Mouse (Mus musculus) brain, embryonic 14.5 days (tissue): Measurements from ENCODE around the gene Wdr20. TPM values are rescaled to one million over a fixed set of nuclear protein-coding genes. Genes with fewer than 3 reads are reported as not detected.
"Not testable (repeated sequence)": the region's sequence is repeated elsewhere in the genome, so short reads cannot be mapped to it uniquely, and the experiment has no call there.

Source experiments
- DNase-seq: peaks from one replicate; pipeline ENCODE4 v3.0.0-alpha.2; 2011; ENCODE audit warnings: low read depth
- CTCF ChIP-seq: fragments of 200-500 bp; IDR thresholded peaks from 2 replicates; pipeline ENCODE4 v1.5.1; 2012; ENCODE audit warnings: inconsistent platforms, mild to moderate bottlenecking, moderate library complexity, borderline replicate concordance; ENCODE audit not compliant: insufficient read depth, insufficient read length; ENCODE audit errors: extremely low read depth
- POLR2A ChIP-seq: fragments of 200-500 bp; IDR thresholded peaks from 2 replicates; pipeline ENCODE4 v1.6.1; 2012; ENCODE audit warnings: mild to moderate bottlenecking, inconsistent platforms, borderline replicate concordance; ENCODE audit not compliant: poor library complexity, insufficient read depth, insufficient read length, severe bottlenecking; ENCODE audit errors: extremely low read depth
- polyA plus RNA-seq: library from polyadenylated mRNA; depleted of rRNA; stranded (reverse); fragments of >200 nt; gene quantifications from 2 replicates; pipeline ENCODE4 v1.2.3, GENCODE M21; 2012

Gene Wdr20
- polyA plus RNA-seq, 1 experiment, result 28.6 TPM

DNA sequence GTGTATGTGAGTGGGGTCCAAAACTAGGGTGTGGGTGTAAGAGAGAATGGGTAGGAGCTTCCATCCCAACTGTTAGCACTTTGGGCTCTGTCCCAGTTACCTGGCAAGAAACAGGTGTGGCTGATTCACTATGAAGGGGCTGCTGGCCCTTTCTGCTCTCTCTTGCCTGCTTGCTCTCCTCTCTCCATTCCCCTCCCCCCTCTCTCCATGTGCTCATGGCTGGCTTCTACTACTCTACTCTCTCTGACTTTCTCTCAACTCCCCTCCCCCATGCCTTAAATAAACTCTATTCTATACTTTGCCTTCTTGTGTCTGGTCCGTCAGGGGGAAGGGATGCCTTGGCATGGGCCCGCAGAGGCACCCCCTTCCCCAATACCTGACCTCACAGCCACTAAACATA lies 37.0 kb upstream of the Wdr20 start:
- no peak for TF ChIP-seq CTCF
- no peak for TF ChIP-seq POLR2A
- DNase-seq, result no peak

GRCm38 (mm10) chr12:110701363-110701762 lies 36.4 kb upstream of the Wdr20 start:
- not testable (repeated sequence) for DNase-seq

DNA sequence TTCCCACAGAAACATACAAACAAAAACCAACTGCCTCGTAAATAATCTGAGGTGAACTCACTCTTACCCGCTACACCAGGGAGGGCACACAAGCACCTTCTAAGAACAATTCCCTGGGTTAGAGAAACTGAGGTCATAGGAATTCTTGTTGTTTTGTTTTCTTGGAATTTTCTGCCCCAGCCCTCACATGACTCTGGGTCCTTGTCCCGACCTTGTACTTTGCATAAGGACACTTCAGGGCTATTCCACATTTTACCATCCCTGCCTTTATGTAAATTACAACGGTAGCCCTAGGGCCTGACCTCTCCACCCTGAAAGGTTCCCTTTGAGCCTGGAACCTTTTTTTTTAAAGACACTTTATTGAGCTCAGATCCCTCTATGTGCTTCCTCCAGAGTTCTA lies 35.2 kb upstream of the Wdr20 start, which contains the start of gene Hsp90aa1:
Gene Hsp90aa1, minus strand, starts transcription at position 173 of the 400 bp plus-strand sequence.
- no peak for DNase-seq
- TF ChIP-seq POLR2A (no peak), CTCF (no peak)

DNA sequence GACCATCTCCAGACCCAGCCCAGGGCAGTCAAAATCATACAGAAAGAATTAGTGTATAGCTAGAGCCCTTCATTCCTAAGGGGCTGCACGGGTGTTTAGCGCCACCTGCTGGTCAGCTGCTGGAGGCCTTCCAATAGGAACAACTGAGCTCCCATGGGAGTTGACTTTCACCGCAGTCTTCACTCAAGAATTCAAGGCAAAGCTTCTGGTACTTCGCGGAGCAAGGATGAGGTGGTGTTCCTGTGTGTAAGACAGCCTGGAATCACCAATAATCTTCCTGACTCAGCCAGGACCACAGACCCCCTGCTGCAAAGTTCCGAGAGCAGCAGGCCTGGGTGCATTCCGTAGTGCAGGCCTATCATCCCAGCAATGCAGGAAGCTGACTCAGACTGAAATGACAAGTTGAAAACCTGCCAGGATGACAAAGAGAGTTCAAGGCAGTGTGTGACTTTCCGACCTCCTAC lies 34.7 kb upstream of the Wdr20 start:
- no peak for TF ChIP-seq POLR2A
- peak; percentile 99 for TF ChIP-seq CTCF
- DNase-seq, result peak; percentile 90

- TF ChIP-seq POLR2A, result no peak
- TF ChIP-seq CTCF, result no peak
- DNase-seq, result no peak
These were observed 34.1 kb upstream of the Wdr20 start for GRCm38 (mm10) chr12:110703682-110704081.

DNA sequence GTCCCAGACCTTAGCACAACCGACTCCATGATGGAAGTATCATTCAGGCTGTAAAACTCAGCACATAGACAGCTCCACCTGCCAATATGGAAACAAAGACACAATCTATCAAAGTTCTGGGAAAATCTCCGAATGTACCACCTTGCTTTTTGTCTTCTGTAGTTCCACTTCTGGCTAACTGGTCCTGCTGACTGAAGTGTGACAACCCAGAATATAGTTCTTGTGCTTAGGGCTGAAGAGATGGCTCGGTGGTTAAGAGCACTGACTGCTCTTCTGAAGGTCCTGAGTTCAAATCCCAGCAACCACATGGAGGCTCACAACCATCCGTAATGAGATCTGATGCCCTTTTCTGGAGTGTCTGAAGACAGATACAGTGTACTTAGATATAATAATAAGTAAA lies 32.3 kb upstream of the Wdr20 start:
- not testable (repeated sequence) for DNase-seq

- TF ChIP-seq POLR2A (no peak), CTCF (peak; percentile 14; the same call in 1 of the 2 replicates)
- peak; percentile 82 for DNase-seq
These were observed 31.2 kb upstream of the Wdr20 start for GRCm38 (mm10) chr12:110706337-110707231.

- DNase-seq, result no peak
- TF ChIP-seq CTCF (no peak), POLR2A (no peak)
These were observed 30.3 kb upstream of the Wdr20 start for GRCm38 (mm10) chr12:110707451-110707850.

DNA sequence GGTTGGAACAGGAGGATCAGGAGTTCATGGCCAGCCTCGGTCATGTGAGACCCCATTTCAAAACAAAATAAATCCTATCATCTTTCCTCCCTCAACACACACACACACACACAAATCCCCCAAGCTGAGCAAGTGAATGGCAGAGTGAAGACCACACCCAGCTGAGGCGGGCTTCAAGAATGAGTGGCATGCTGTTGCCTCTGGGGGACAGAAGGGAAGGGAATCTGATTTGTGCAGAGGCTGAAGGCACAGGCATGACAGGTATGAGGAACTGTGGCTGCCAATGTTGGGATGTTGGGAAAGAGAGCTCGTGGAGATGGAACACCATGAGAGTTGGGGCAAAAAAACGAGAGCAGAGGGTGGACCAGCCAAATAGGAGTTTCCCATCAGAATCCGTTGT lies 26.5 kb upstream of the Wdr20 start:
- no peak for DNase-seq
- TF ChIP-seq POLR2A, result no peak
- TF ChIP-seq CTCF, result no peak

DNA sequence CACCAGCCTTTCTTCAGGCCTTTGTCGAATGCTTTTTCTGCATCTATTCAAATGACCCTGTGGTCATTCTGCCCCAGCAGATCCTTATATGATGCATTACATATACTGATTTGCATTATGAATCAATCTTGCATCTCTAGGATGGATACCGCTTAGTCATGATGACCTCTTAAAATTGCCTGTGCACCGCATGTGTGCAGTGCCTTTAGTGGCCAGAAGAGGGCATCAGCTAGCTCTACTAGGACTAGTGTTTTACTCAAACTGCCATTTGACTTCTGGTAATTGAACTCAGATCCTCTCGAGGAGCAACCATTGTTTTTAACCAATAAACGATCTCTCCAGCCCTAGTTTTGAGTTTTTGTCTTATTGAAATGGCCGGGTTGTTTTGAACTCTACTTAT lies 24.0 kb upstream of the Wdr20 start:
- TF ChIP-seq CTCF (peak; percentile 27; the same call in 1 of the 2 replicates), POLR2A (no peak)
- no peak for DNase-seq

DNA sequence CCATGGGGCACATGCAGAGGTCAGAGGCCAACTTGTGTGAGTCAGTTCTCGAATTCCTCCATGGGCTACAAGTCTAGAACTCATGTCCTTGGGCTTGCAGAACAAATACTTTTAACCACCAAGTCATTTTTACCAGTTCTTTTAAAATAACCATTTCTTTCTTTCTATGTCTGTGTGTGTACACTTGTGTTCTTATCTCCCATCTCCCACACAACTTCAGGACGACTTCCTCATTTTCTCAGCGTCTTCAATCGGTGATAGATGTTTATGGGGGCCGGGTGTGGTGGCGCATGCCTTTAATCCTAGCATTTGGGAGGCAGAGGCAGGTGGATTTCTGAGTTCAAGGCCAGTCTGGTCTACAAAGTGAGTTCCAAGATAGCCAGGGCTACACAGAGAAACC lies 23.5 kb upstream of the Wdr20 start:
- no peak for DNase-seq
- TF ChIP-seq CTCF (no peak), POLR2A (no peak)

DNA sequence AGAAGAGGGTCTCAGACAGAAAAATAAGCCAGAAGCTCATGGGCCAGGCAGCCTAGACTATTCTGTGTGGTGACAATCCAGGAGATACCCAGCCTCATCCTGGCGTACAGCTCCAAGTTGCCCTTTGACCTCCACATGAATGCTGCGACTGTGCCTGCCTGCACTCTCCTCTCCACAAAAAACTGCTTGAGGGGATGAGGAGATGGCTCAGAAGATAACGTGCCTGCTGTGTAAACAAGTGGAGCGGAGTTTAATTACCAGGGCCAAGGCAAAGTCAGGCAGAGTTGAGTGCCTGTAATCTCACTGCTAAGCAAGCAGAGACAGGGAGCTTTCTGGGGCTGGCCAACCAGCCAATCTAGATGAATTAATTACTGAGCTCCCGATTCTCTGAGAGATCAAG lies 21.7 kb upstream of the Wdr20 start:
- DNase-seq, result no peak
- TF ChIP-seq CTCF (no peak), POLR2A (no peak)

GRCm38 (mm10) chr12:110725051-110725450 lies 12.7 kb upstream of the Wdr20 start:
- TF ChIP-seq POLR2A, result no peak
- TF ChIP-seq CTCF, result no peak
- DNase-seq, result no peak

DNA sequence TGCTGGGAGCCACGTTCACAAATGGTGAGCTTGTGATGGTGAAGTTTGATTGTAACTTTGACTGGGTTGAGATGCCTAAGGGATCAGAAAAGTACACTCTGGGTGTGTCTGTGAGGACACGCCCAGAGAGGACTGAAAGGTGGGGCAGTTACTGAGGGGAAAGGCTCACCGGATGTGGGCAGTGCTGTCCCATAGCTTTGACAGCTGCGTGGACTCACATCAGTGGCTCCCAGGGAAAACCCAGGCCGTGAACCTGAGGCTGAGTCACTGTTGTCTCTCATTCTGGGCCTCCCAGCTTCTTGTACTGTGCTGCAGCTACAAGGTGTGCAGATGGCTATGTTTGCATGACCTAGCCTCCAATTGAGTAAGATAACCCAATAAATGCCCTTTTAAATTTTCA lies 12.3 kb upstream of the Wdr20 start:
- DNase-seq, result no peak
- TF ChIP-seq CTCF (no peak), POLR2A (no peak)
